Comparison of ENCODE assay signal across 14 mouse cellular contexts in genomic region chr7:79831585-79831984, GRCm38 (mm10). TPM values are rescaled to one million over a fixed set of nuclear protein-coding genes. Genes with fewer than 3 reads are reported as not detected.
DNase-seq lines count a peak whose midpoint lies in the region; ATAC-seq and TF ChIP-seq lines count a peak whose summit lies in the region.
"Had no signal": no experiment of that assay in that cellular context is flagged by ENCODE, and none has a peak within 500 bp of the region (broad histone marks: within the 10 kb centered on the region; RNA-seq: fewer than 3 reads in every experiment).

No protein-coding gene starts in this region.

- H3K9me3 ChIP-seq in embryonic facial prominence, embryonic 14.5 days (ENCODE audit: control insufficient read depth, low read length) = no peaks in the 10 kb centered on the region
- H3K9me3 ChIP-seq in lung, embryonic 14.5 days (ENCODE audit: low read depth, low read length) = no peaks in the 10 kb centered on the region
- H3K9me3 ChIP-seq in midbrain, embryonic 16.5 days (replicated peaks; ENCODE audit: control insufficient read depth, low read length, poor library complexity, severe bottlenecking) = no peaks in the 10 kb centered on the region
- H3K9me3 ChIP-seq: forebrain, embryonic 12.5 days; megakaryocyte, embryonic 14.5 days had no signal

- DNase-seq in adipocyte (ENCODE audit: low spot score) = peak; percentile 27
- peak; percentile 63 for DNase-seq in embryonic facial prominence, embryonic 14.5 days (ENCODE audit: low spot score)
- DNase-seq in heart, postnatal 4 days = peak; percentile 59
- DNase-seq in lung, embryonic 14.5 days = peak; percentile 60
- no peak for DNase-seq in layer of hippocampus, adult 8-10 months (ENCODE audit: low spot score in 2 of 2)
- no peak for DNase-seq in retina, postnatal 1 day
- DNase-seq in B cell, adult 2 months = no peak

- 65% methylated on average over 6 of the region's 6 CpGs for WGBS in embryonic facial prominence, embryonic 14.5 days
- WGBS in lung, embryonic 14.5 days = 40% methylated on average over 6 of the region's 6 CpGs
- 80% methylated on average over 6 of the region's 6 CpGs for WGBS in midbrain, embryonic 16.5 days

- TF ChIP-seq CTCF in lung, embryonic 14.5 days (IDR thresholded peaks at IDR 0.05; ENCODE audit: low read depth) = no peak

- no peaks in the 10 kb centered on the region for H3K27me3 ChIP-seq in embryonic facial prominence, embryonic 14.5 days (replicated peaks; ENCODE audit: control insufficient read depth, insufficient read depth, low read length)
- no peaks in the 10 kb centered on the region for H3K27me3 ChIP-seq in lung, embryonic 14.5 days (ENCODE audit: insufficient read depth, low read length)
- no peaks in the 10 kb centered on the region for H3K27me3 ChIP-seq in midbrain, embryonic 16.5 days (ENCODE audit: control insufficient read depth, insufficient read depth, low read depth, low read length)
- H3K27me3 ChIP-seq: forebrain, embryonic 12.5 days had no signal

- H3K27ac ChIP-seq in embryonic facial prominence, embryonic 14.5 days (replicated peaks; ENCODE audit: low read depth, low read length) = peak overlapping the region; percentile 72
- peak overlapping the region; percentile 27; the same call in 1 of the 2 replicates for H3K27ac ChIP-seq in lung, embryonic 14.5 days (ENCODE audit: low read depth)
- no peak overlapping the region for H3K27ac ChIP-seq in midbrain, embryonic 16.5 days (ENCODE audit: low read length)
- H3K27ac ChIP-seq: forebrain, embryonic 12.5 days; hindbrain, embryonic 14.5 days had no signal

- no peak overlapping the region for H3K9ac ChIP-seq in embryonic facial prominence, embryonic 14.5 days (ENCODE audit: low read depth, low read length)
- no peak overlapping the region for H3K9ac ChIP-seq in lung, embryonic 14.5 days
- H3K9ac ChIP-seq in midbrain, embryonic 16.5 days (ENCODE audit: low read depth, low read length) = no peak overlapping the region
- H3K9ac ChIP-seq: forebrain, embryonic 12.5 days; hindbrain, embryonic 14.5 days had no signal

- 0 out of 2 replicates have a peak, but pooled peaks cover 20% of the 10 kb centered on the region for H3K36me3 ChIP-seq in embryonic facial prominence, embryonic 14.5 days (ENCODE audit: control insufficient read depth, insufficient read depth, low read length)
- H3K36me3 ChIP-seq in lung, embryonic 14.5 days (ENCODE audit: insufficient read depth) = no peaks in the 10 kb centered on the region
- no peaks in the 10 kb centered on the region for H3K36me3 ChIP-seq in midbrain, embryonic 16.5 days (ENCODE audit: control insufficient read depth, insufficient read depth, low read length)
- H3K36me3 ChIP-seq: forebrain, embryonic 12.5 days had no signal

- no peak overlapping the region for H3K4me2 ChIP-seq in embryonic facial prominence, embryonic 14.5 days (ENCODE audit: low read depth, low read length)
- no peak overlapping the region for H3K4me2 ChIP-seq in lung, embryonic 14.5 days
- H3K4me2 ChIP-seq in midbrain, embryonic 16.5 days (ENCODE audit: low read length) = no peak overlapping the region
- H3K4me2 ChIP-seq: forebrain, embryonic 12.5 days; hindbrain, embryonic 14.5 days had no signal

- ATAC-seq in embryonic facial prominence, embryonic 14.5 days (ENCODE audit: low read depth) = no peak
- no peak for ATAC-seq in lung, embryonic 14.5 days (ENCODE audit: insufficient read depth)
- ATAC-seq in midbrain, embryonic 16.5 days = no peak

- no peaks in the 10 kb centered on the region; the same call in 1 of the 2 replicates for H3K4me1 ChIP-seq in embryonic facial prominence, embryonic 14.5 days (ENCODE audit: control insufficient read depth, insufficient read depth, low read length)
- H3K4me1 ChIP-seq in lung, embryonic 14.5 days (ENCODE audit: insufficient read depth) = no peaks in the 10 kb centered on the region
- H3K4me1 ChIP-seq in midbrain, embryonic 16.5 days (ENCODE audit: control insufficient read depth, insufficient read depth, low read length) = no peaks in the 10 kb centered on the region
- H3K4me1 ChIP-seq: forebrain, embryonic 12.5 days; megakaryocyte, embryonic 14.5 days had no signal

- H3K4me3 ChIP-seq in embryonic facial prominence, embryonic 14.5 days (ENCODE audit: low read depth, low read length) = no peak overlapping the region
- no peak overlapping the region for H3K4me3 ChIP-seq in lung, embryonic 14.5 days (ENCODE audit: low read depth, low read length)
- no peak overlapping the region for H3K4me3 ChIP-seq in midbrain, embryonic 16.5 days (ENCODE audit: low read depth, low read length)
- H3K4me3 ChIP-seq: forebrain, embryonic 12.5 days; megakaryocyte, embryonic 14.5 days had no signal

RNA-seq across cellular contexts. Expression of gene Mesp2, which starts 21.1 kb away (rescaled TPM):
- polyA plus RNA-seq in embryonic facial prominence, embryonic 14.5 days (2014; fragmentation: Nextera tagmentation; extraction: Ambion mirVana) = 0.72 and 0.98 TPM in 2 replicates
- under 1 TPM in 1 of 2 experiments, not detected in 1; 0.36 TPM for total RNA-seq in heart, postnatal 4 days (2021)
- 0.19 and 0.28 TPM in 2 replicates for polyA plus RNA-seq in lung, embryonic 14.5 days (2014; fragmentation: Nextera tagmentation; extraction: Ambion mirVana)
- 1 to 10 TPM in 3 of 4 experiments, under 1 TPM in 1; 0.87 to 2.0 (median 1.6) TPM for total RNA-seq in layer of hippocampus, adult 8-10 months (2022)
- polyA plus RNA-seq in midbrain, embryonic 16.5 days (2015; fragmentation: Nextera tagmentation; extraction: Ambion mirVana) = 0.97 and 1.4 TPM in 2 replicates
- total RNA-seq: common myeloid progenitor, adult 5-6 weeks; MEL had no signal

RNA-seq across cellular contexts. Expression of gene Anpep, which starts 29.3 kb away (rescaled TPM):
- 20.8 and 30.5 TPM in 2 replicates for polyA plus RNA-seq in embryonic facial prominence, embryonic 14.5 days (2014; fragmentation: Nextera tagmentation; extraction: Ambion mirVana)
- 10 to 100 TPM; 21.0 to 21.4 TPM for total RNA-seq in heart, postnatal 4 days (2021)
- polyA plus RNA-seq in lung, embryonic 14.5 days (2014; fragmentation: Nextera tagmentation; extraction: Ambion mirVana) = 3.8 TPM in 2 replicates
- 1 to 10 TPM; 4.3 to 5.5 (median 4.5) TPM for total RNA-seq in layer of hippocampus, adult 8-10 months (2022)
- 3.2 and 3.4 TPM in 2 replicates for polyA plus RNA-seq in midbrain, embryonic 16.5 days (2015; fragmentation: Nextera tagmentation; extraction: Ambion mirVana)

RNA-seq across cellular contexts. Expression of gene Mesp1, which starts 38.0 kb away (rescaled TPM):
- 0.21 and 0.35 TPM in 2 replicates for polyA plus RNA-seq in embryonic facial prominence, embryonic 14.5 days (2014; fragmentation: Nextera tagmentation; extraction: Ambion mirVana)
- not detected for total RNA-seq in heart, postnatal 4 days (2021)
- polyA plus RNA-seq in lung, embryonic 14.5 days (2014; fragmentation: Nextera tagmentation; extraction: Ambion mirVana) = not detected in 2 replicates
- total RNA-seq in layer of hippocampus, adult 8-10 months (2022) = not detected
- polyA plus RNA-seq in midbrain, embryonic 16.5 days (2015; fragmentation: Nextera tagmentation; extraction: Ambion mirVana) = 0.16 and 0.29 TPM in 2 replicates
- total RNA-seq: common myeloid progenitor, adult 5-6 weeks; MEL had no signal
- polyA plus RNA-seq: forebrain, embryonic 12.5 days; hindbrain, embryonic 14.5 days; neural tube, embryonic 14.5 days had no signal

Comparison
In these comparisons a context has a peak if more than half of its experiments do, and no peak if none do; other contexts are left out.
1. DNase-seq: peak in adipocyte (single experiment), embryonic facial prominence, embryonic 14.5 days (single experiment), heart, postnatal 4 days (single experiment) and lung, embryonic 14.5 days (single experiment); none in layer of hippocampus, adult 8-10 months (0 of 2), retina, postnatal 1 day (single experiment) and B cell, adult 2 months (0 of 2).